Mouse (Mus musculus): Measurements from ENCODE around the gene Tagln2. TPM values are rescaled to one million over a fixed set of nuclear protein-coding genes. Genes with fewer than 3 reads are reported as not detected.

Tagln2 gene
- total RNA-seq, 2 experiments from 2014 or later, result 75.0 to 98.1 TPM

DNA sequence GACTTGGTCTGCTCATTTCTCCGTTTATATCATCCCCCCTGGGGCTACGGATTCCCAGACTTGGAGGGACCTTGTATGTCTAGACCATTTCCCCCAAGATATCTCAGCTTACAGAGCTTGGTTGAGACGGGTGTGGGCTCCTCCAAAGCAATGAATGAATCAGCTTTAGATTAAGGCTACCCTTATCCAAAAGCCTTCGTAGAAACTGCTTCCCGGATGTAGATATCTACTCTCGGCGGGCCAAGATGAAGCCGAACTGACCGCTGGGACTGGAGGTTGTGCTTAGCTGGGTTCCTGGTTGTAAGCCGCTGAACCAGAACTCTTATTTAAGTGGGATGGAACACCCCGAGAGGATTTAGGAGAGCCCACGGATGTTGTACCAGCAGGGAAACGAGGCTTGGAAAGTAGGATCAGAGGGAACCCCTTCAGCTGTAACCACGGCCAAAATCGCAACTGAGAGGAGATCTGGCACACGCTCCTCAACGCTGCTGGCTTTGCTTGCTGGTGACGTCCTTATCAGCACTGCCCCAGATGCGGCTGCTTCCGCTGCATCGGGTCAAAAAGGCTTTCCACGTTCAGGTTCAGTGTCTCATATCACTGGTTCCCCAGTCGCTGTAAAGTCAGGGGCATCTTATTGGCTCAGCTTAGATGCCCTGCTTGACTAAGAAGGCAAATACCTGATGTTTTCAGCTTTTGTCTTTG lies 26.7 kb downstream of the Tagln2 start:
- no peak for DNase-seq

DNA sequence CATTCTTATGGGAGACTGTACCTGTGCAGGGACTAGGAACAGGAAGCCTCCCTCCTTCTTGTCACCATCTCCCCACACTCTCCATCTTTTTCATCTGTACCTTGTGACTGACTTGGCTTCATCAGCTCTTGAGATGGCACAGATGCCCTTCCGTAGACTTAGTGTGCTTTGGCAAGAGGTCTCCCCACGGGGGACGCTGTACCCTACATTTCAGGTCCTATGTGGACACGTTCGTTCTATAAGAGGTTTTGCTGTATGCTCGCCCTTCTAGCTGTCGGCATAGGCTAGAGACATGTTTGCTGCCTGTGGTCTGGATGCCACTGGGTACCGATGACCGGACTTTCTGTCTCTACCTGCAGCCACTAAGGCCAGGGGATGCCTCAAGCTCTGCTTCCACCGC lies 27.6 kb downstream of the Tagln2 start:
- DNase-seq, result no peak

DNA sequence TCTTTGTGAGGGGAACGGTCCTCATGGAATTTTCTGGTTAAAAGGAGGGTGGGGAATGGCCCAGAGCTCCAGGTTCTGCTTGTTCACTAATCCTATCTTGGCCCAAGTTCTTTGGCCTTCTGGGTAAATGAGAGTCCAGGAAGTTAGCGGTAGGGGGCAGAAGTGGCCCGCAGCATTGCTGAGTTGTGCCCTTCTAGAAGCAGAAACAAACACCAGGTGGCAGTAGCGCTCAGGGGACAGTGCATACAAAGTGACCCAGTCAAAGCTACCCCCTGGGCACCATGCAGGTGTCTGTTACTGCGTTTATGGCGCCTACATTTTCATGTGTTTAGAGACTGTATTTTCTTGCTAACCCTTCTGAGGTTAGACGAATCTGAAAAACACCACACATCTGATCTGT lies 28.9 kb downstream of the Tagln2 start:
- peak; percentile 88 for DNase-seq

DNA sequence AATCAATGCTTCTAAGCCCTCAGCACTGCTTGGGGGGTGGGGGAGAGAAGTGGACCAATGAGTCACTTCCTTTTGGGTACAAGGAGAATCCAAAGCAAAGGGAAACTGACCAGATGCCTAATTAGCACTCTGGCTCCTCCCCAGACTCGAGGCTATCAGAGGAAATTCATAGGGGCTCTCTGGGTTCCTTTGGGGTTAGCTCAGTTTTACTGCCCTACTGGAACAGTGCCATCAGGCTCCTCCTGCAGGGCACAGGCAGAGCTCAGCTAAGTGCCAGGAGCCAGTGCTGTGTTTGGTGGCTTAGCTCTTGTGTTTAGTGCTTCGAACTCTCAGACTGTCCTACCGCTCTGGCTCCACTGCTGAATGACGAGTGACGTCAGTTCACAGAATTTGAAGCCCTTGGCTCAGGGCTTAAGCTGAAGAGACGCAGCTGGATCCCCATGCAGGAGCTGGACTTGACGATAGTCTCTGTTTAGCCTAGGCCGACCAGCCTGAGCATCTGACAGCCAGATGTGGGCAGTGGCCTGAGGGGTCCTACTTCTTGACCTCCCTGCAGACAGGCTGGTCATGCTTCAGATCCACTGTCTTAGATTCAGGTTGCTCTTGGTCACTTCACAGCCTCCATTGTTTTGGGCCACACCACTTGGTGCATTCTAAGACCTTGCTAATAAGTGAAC lies 30.8 kb downstream of the Tagln2 start:
- no peak for DNase-seq

DNA sequence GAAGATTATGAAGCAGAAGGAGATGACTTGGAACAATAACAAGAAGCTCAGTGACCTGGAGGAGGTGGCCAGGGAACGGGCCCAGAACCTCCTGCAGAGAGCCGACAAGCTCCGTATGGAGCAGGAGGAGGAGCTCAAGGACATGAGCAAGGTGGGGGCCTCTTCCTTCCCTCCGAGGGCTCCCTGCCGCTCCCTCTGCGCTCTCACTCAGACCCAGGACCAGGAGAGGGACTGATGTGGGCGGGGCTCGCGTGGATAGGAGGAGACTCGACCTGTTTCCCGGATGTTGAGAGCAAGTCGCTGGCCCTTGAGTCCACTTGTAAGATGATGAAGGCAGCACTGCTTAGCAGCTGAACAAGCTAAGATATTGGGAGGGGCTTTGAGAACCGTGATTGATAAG lies 32.7 kb downstream of the Tagln2 start:
- DNase-seq, result no peak

DNA sequence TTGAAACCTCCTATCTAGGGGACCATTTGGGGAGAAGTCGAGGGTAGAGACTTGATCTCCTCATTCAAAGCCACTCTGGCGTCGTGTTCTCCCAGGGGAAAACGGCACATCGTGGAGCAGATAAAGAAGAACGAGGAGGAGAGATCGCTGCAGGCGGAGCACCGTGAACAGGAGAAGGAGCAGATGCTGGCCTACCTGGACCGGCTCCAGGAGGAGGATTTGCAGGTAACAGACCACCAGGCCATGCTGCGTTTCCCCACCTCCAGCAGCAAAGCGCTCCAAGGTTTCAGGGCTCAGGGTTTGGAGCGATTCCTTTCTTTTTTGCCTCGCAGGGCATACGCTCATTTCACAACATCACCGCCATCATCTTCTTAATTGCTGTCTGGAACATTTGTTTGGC lies 35.3 kb downstream of the Tagln2 start:
- no peak for DNase-seq

DNA sequence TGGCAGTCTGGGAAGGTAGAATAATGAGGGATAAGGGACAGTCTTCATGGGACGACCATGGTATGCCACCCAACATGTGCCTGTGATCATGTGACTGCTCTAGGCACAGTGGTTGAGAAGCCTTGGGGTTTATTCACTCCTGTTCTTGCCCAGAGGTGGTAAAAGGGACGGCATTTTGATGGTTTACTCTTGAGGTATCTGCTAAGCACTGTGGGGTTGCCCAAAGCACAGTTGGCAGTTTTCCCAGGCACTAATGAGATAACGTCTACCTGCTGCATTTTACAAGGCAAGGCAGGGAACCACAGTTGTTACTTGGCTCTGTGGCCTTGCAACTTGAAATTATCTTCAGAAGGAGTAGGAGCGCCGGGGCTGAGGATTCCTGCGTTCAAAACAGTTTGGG lies 40.0 kb downstream of the Tagln2 start:
- no peak for DNase-seq

DNA sequence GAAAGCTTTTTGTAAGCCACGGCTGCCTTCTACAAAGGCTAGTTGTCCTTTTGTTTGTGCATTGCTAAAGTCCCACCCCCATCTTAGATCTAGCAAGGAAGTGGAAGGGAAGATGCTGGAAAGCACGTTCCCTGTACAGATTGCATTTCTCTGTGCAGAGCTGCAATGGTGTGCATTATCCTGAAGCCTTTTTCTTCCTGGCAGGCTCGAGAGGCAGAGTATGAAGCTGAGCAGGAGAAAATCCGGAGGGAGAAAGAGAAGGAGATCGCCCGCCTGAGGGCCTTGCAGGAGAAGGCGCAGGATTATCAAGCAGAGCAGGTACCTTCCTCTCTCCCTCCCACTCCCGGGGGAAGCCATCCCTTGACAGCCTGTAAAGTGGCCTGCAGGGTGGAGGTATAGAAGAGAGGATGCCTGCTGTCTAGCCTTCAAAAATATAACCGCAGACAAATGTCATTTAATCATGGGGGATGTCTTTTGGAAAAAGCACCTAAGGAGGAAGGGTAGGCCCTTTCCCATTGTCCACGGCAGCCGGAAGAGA lies 40.5 kb downstream of the Tagln2 start:
- no peak for DNase-seq

DNA sequence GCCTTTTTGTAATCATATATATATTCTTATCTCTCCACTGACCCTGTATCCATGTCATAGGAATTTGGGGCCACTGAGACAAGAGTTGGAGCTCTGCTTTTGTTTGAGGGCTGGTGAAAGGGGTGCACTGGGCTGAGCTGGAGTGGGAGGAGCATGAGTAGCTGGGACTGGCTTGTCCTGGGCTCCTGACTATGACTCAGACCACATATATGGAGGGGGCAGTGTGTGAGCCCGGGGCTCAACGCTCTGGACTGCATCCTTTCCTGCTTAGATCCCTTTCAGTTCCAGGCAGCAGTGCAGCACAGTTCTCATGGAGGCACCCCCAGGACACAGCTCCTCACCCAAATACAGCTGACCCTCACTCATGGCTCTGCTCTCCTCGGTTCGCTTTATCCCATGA lies 46.2 kb downstream of the Tagln2 start:
- DNase-seq, result no peak

DNA sequence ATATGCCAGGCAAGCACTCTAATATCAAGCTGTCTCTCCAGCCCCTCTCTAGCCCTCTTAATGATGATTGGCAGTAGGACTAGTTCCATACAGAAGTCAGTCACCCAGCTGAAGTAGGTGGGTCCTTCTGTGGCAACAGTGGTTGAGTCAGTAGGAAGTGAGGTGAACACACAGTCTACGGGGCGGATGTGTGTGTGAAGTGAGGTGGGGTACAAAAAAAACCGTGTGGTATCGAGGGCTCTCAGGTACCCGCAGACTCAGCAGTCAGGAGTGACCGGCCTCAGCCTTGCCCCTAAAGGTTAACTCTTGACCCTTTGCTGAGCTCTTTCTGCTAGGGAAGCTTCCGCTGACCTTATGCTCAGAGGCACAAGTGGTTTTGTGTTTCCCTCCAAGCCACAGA lies 48.7 kb downstream of the Tagln2 start:
- no peak for DNase-seq

DNA sequence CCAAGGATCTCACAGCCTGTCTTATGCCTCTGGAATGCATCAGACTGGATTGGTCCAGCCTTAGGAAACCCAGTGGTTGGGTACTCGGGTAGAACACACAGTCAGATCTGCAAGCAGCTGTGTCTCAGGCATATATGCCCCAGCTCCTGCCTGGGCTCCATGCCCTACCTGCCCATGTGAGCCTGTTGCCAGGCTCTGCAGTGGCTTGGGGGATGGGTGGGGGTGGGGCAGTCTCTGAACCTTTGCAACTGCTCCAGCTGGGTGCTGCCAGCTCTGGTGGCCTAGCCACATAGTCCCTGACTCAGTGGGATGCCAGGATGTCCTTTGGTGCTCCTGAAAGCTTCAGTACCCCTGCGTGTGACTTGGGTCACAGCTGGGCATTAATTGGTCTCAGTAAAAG lies 49.5 kb downstream of the Tagln2 start:
- no peak for DNase-seq

DNA sequence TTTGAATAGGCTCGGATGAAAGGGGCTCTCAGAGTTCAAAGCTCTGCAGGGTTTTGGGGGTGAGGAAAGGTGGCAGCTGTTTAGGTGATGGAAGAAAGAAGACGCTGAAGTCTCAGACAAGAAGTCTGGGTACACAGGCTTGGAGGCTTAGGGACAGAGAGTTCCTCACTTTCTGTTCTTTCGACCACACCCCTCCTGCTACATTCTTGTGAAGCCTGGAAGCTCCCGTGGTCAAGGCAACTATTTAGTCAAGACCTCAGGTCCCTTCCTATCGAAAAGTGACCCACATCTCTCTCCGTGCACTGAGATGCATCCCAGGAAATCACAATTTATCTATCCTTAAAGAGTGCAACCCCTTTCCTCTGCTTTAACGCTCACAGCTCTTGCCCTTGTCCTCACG lies 49.9 kb downstream of the Tagln2 start:
- no peak for DNase-seq

DNA sequence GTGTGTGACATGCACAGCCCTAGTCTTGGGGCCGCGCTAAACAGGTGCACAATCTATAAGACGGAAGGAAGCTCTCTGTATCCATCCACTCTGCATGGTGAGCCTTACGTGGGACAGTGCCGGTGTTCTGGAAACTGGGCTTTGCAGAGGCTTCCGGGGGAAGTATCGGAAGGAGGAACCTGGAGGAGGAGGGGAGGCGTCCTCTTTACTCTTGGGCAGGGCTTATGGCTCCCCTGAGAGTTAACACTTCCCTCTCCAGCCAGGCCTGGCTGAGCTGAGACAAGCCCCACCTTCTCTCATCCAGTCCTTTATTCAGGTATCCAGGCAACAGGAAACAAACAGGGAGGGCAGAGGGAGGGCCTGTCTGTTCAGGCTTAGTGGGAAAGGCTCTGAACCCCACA lies 50.7 kb downstream of the Tagln2 start:
- DNase-seq, result no peak

DNA sequence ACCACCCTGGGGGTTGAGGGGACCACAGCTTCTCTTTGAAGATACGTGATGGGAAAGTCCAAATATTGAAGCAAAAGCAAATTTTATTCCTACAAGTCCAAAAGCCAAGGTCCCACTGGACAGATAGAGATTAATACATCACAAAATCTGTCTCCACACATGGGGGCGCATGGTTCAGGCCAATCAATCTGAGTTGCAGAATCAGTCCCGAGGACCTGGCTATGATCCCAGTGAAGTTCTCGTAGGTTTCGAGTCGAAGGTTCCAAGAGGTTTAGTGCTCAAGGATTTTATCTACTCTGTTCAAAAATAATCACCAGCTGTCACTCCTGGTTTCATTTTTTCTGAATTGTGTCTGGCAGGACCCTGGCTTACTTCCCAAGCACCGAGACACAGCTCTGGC lies 51.2 kb downstream of the Tagln2 start:
- DNase-seq, result no peak

DNA sequence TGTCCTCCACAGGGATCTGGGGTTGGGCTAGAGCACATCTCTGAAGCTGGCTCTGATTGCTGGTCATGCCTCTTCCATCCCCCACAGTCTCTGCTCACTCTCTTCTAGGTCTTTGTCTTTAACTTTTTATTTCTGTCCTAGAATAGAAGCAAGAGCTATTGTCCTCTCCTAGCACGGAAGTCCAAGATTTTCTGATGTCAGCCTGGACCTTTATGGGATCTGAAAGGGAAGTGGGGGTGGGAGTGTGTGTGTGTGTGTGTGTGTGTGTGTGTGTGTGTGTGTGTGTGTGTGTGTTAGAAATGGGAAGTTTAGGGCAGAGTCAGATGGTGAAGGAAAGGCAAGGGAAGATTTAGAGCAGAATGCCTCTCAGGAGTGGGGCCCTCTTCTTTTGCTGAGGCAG lies 52.8 kb downstream of the Tagln2 start:
- no peak for DNase-seq

DNA sequence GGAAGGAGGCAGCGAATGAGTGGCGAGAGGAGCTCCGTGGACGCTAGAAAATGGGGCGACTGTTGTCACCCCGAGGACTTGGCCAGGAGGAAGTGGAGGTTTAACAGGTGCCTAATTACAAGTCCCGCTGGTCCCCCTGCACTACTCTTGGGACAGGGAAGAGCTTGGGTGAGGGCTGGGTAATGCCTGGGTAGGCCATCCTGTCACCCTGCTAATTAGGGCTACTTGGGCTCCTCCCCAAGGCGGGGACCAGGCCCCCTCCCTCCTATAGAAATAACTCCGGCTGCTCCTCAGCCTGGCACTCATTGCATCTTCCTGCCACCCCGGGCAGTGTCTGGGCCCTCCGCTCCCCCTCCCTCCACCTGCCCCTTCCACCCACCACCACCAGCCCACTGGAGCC lies 55.8 kb downstream of the Tagln2 start, which contains the start of gene Vsig8:
Gene Vsig8 (plus strand): TSS at position 301 of the 400 bp plus-strand sequence.
- DNase-seq, result no peak

Other genes starting within 250 kb of the Tagln2 start
- under 1 TPM; 0.61 to 0.66 TPM for gene Atp1a4, start 241.6 kb upstream of the Tagln2 start, total RNA-seq (2021)
- 10 to 100 TPM; 15.4 to 19.1 TPM for gene Igsf8, start 238.4 kb upstream of the Tagln2 start, total RNA-seq (2021)
- 100 to 1,000 TPM; 695 to 761 TPM for gene Atp1a2, start 202.0 kb upstream of the Tagln2 start, total RNA-seq (2021)
- under 1 TPM; 0.07 to 0.14 TPM for gene Kcnj9, start 170.7 kb upstream of the Tagln2 start, total RNA-seq (2021)
- 1 to 10 TPM in 1 of 2 experiments, under 1 TPM in 1; 0.87 to 1.2 TPM for gene Kcnj10, start 158.8 kb upstream of the Tagln2 start, total RNA-seq (2021)
- 1 to 10 TPM; 5.6 to 6.9 TPM for gene Pigm, start 123.5 kb upstream of the Tagln2 start, total RNA-seq (2021)
- under 1 TPM; 0.42 to 0.72 TPM for gene Slamf9, start 24.7 kb upstream of the Tagln2 start, total RNA-seq (2021)
- under 1 TPM; 0.56 to 0.86 TPM for gene Igsf9, start 18.3 kb upstream of the Tagln2 start, total RNA-seq (2021)
- 1 to 10 TPM in 1 of 2 experiments, under 1 TPM in 1; 0.75 to 1.1 TPM for gene Cfap45, start 20.8 kb downstream of the Tagln2 start, total RNA-seq (2021)
- not detected for gene Vsig8, start 55.9 kb downstream of the Tagln2 start, total RNA-seq (2021)
- gene Slamf8, start 90.5 kb downstream of the Tagln2 start, total RNA-seq (2021), result not detected
- gene Fcrl6, start 102.5 kb downstream of the Tagln2 start, total RNA-seq (2021), result not detected
- gene Dusp23, start 132.9 kb downstream of the Tagln2 start, total RNA-seq (2021), result 10 to 100 TPM; 15.7 to 17.7 TPM
- gene Crp, start 198.0 kb downstream of the Tagln2 start, total RNA-seq (2021), result under 1 TPM in 1 of 2 experiments, not detected in 1; 0.16 TPM

Data from gastrocnemius, postnatal 10 days (tissue).